Mouse (Mus musculus): ENCODE measurements around the gene Zyx.

DNA sequence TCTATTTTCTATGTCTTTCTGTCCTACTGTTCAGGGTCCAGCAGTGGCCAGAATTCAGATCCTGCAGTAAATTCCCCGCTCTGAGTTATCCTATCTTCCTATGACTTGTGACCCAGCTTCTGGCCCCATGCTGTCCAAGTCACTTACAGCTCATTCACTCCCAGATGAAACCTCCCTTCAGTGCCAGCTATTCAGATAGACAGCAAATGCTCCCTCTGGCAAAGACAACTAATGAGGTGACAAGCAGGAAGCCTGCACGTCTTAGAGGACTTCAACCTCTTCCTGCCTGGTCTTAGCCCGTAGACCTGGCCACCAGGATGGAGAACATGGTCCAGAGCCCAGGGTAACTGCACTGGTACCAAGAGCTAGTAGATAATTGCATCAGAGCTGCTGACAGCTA, 13.5 kb downstream of the Zyx start:
- TF ChIP-seq ZNF384 (IDR thresholded peaks at IDR 0.05; ENCODE audit: low read depth, low read length) (no peak), ZC3H11A (IDR thresholded peaks at IDR 0.05; ENCODE audit: borderline replicate concordance, low read depth, low read length) (no peak), MAFK (IDR thresholded peaks at IDR 0.05; ENCODE audit: insufficient read depth, low read depth, low read length) (no peak), HCFC1 (IDR thresholded peaks at IDR 0.05; ENCODE audit: borderline replicate concordance, insufficient read depth, low read length) (no peak), CHD2 (IDR thresholded peaks at IDR 0.05; ENCODE audit: low read depth, low read length) (no peak)
